Mouse (Mus musculus): ENCODE results near the gene Gm20738. TPM values are rescaled to one million over a fixed set of nuclear protein-coding genes. Genes with fewer than 3 reads are reported as not detected.

Gene Gm20738
- not detected for total RNA-seq (2023)

GRCm38 (mm10) chrY:37957511-37957910, at the start of gene Gm20738:
TSS of gene Gm20738 (plus strand) at chrY:37957811.

